Mouse (Mus musculus): ENCODE results near the gene Pxmp2. TPM values are rescaled to one million over a fixed set of nuclear protein-coding genes. Genes with fewer than 3 reads are reported as not detected.

Gene Pxmp2
- polyA plus RNA-seq, 1 experiment: 3.9 TPM

DNA sequence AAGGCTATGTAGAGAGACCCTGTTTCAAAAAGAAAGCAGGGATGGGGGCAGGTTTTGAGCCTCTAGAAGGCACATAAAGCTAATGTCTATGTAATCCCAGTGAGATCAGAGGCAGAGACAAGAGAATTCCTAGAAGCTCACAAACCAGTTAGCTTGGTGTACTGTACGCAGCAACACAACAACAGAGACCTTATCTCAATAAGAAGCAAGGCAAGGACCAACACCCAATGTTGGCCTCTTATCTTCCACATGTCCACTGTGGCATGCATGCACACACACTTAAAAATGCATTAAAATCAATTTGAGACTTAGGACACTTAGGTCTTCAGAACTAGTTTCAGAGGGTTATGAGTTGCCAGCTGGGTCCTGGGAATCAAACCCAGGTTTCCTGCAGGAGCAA lies 5.7 kb upstream of the Pxmp2 start:
- peaks cover 59% of the 10 kb centered on the region for H3K36me3 ChIP-seq (ENCODE audit: control insufficient read depth, insufficient read depth)
- H3ac ChIP-seq (ENCODE audit: control insufficient read depth, insufficient read length, low read depth): no peak overlapping the region
- no peaks in the 10 kb centered on the region for H3K27me3 ChIP-seq (ENCODE audit: control insufficient read depth, insufficient read depth, insufficient read length)
- peaks cover 21% of the 10 kb centered on the region for H3K79me2 ChIP-seq (ENCODE audit: control insufficient read depth, insufficient read depth)
- peaks cover 10% of the 10 kb centered on the region for H3K79me3 ChIP-seq (ENCODE audit: low read depth)
- H3K4me3 ChIP-seq (ENCODE audit: insufficient read depth, poor library complexity, severe bottlenecking): no peak overlapping the region
- TF ChIP-seq CEBPB (IDR thresholded peaks at IDR 0.05; ENCODE audit: low read depth) (no peak), MYOD1 (IDR thresholded peaks at IDR 0.05; ENCODE audit: control insufficient read depth, insufficient read length, low read depth) (no peak), FOSL1 (IDR thresholded peaks at IDR 0.05; ENCODE audit: insufficient read depth, low read length, poor library complexity, severe bottlenecking) (no peak), USF1 (IDR thresholded peaks at IDR 0.05; ENCODE audit: low read depth) (no peak), MYOG (IDR thresholded peaks at IDR 0.05; ENCODE audit: control insufficient read depth, extremely low read depth, insufficient read length) (no peak), CTCF (IDR thresholded peaks at IDR 0.05; ENCODE audit: control insufficient read depth, insufficient read depth, insufficient read length) (no peak), MAX (IDR thresholded peaks at IDR 0.05) (no peak)

DNA sequence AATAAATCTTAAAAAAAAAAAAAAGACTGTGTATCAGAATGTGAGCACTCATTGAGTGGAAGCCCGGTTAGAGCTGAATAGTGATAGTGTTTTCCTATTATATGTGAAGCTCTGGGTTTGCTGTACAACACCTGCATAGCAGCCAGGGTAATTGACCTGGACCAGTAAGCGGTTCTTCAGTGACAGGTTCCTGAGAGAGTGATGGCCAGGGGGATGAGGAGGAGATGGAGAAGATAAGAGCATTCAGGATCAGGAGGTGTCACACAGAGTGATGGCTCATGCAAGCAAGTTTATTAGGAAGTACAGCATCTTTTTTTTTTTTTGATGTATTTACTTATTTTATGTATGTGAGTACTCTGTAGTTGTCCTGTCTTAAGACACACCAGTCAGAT lies 1.1 kb upstream of the Pxmp2 start:
- Histone ChIP-seq H3K27me3 (ENCODE audit: control insufficient read depth, insufficient read depth, insufficient read length) (no peaks in the 10 kb centered on the region), H3ac (ENCODE audit: control insufficient read depth, insufficient read length, low read depth) (no peak overlapping the region), H3K36me3 (ENCODE audit: control insufficient read depth, insufficient read depth) (peaks cover 29% of the 10 kb centered on the region), H3K4me3 (ENCODE audit: insufficient read depth, poor library complexity, severe bottlenecking) (no peak overlapping the region), H3K79me3 (ENCODE audit: low read depth) (peaks cover 11% of the 10 kb centered on the region), H3K79me2 (ENCODE audit: control insufficient read depth, insufficient read depth) (peaks cover 24% of the 10 kb centered on the region)
- no peak for TF ChIP-seq FOSL1 (IDR thresholded peaks at IDR 0.05; ENCODE audit: insufficient read depth, low read length, poor library complexity, severe bottlenecking)
- TF ChIP-seq MAX (IDR thresholded peaks at IDR 0.05): no peak
- no peak for TF ChIP-seq MYOG (IDR thresholded peaks at IDR 0.05; ENCODE audit: control insufficient read depth, extremely low read depth, insufficient read length)
- TF ChIP-seq MYOD1 (IDR thresholded peaks at IDR 0.05; ENCODE audit: control insufficient read depth, insufficient read length, low read depth): no peak
- no peak for TF ChIP-seq USF1 (IDR thresholded peaks at IDR 0.05; ENCODE audit: low read depth)
- no peak for TF ChIP-seq CTCF (IDR thresholded peaks at IDR 0.05; ENCODE audit: control insufficient read depth, insufficient read depth, insufficient read length)
- TF ChIP-seq CEBPB (IDR thresholded peaks at IDR 0.05; ENCODE audit: low read depth): no peak

DNA sequence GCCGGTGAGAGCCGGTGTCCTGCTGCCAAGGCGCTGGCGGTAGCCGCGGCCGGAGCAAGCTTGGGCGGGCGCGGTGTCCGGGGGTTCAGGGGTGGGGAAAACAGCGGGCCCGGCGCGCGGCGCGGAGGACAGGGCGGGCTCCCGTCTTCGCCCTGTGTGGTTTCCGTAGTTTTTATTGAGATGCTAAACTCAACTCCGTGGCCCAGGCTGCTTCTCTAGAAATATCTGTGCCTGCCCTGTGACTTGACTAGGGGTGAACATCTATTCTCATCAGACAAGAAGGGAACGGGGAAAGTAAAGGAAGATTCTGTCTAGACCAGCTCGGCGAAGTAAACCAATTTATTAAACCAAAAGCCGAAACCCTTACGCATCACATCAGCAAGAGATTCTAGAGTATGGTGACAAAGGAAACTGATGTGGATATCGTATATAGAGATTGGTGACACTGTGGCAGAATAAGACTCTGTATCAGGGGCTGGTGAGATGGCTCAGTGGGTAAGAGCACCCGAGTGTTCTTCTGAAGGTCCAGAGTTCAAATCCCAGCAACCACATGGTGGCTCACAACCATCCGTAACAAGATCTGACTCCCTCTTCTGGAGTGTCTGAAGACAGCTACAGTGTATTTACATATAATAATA lies 579 bp upstream of the Pxmp2 start:
- Histone ChIP-seq H3ac (ENCODE audit: control insufficient read depth, insufficient read length, low read depth) (peak overlapping the region; percentile 95), H3K79me2 (ENCODE audit: control insufficient read depth, insufficient read depth) (peaks cover 24% of the 10 kb centered on the region), H3K36me3 (ENCODE audit: control insufficient read depth, insufficient read depth) (peaks cover 26% of the 10 kb centered on the region), H3K4me3 (ENCODE audit: insufficient read depth, poor library complexity, severe bottlenecking) (peak overlapping the region; percentile 50), H3K27me3 (ENCODE audit: control insufficient read depth, insufficient read depth, insufficient read length) (no peaks in the 10 kb centered on the region), H3K79me3 (ENCODE audit: low read depth) (peaks cover 11% of the 10 kb centered on the region)
- TF ChIP-seq CEBPB (IDR thresholded peaks at IDR 0.05; ENCODE audit: low read depth) (no peak), USF1 (IDR thresholded peaks at IDR 0.05; ENCODE audit: low read depth) (no peak), MYOD1 (IDR thresholded peaks at IDR 0.05; ENCODE audit: control insufficient read depth, insufficient read length, low read depth) (no peak), MAX (IDR thresholded peaks at IDR 0.05) (no peak), MYOG (IDR thresholded peaks at IDR 0.05; ENCODE audit: control insufficient read depth, extremely low read depth, insufficient read length) (no peak), FOSL1 (IDR thresholded peaks at IDR 0.05; ENCODE audit: insufficient read depth, low read length, poor library complexity, severe bottlenecking) (no peak), CTCF (IDR thresholded peaks at IDR 0.05; ENCODE audit: control insufficient read depth, insufficient read depth, insufficient read length) (no peak)

DNA sequence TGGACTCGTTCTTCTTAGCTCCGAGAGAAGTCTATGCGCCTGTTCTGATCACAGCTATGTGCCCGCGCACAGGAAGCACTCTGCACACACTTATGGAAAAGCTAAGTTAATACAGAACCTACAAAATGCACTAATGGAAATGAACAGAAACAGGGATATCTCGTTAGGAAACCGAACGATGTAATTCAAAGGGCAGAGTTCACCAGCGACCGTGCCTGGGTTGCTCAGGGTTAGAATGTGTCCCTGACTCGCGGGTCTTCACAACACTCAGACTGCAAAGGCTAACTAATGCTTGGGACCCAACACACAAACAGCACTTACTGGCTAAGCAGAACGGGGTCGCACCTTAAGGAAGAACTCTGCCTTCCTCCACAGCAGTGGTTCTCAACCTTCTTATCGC lies 830 bp downstream of the Pxmp2 start:
- Histone ChIP-seq H3K79me2 (ENCODE audit: control insufficient read depth, insufficient read depth) (peaks cover 24% of the 10 kb centered on the region), H3K36me3 (ENCODE audit: control insufficient read depth, insufficient read depth) (peaks cover 12% of the 10 kb centered on the region), H3K27me3 (ENCODE audit: control insufficient read depth, insufficient read depth, insufficient read length) (no peaks in the 10 kb centered on the region), H3K79me3 (ENCODE audit: low read depth) (peaks cover 11% of the 10 kb centered on the region), H3ac (ENCODE audit: control insufficient read depth, insufficient read length, low read depth) (peak overlapping the region; percentile 61), H3K4me3 (ENCODE audit: insufficient read depth, poor library complexity, severe bottlenecking) (peak overlapping the region; percentile 50)
- TF ChIP-seq CTCF (IDR thresholded peaks at IDR 0.05; ENCODE audit: control insufficient read depth, insufficient read depth, insufficient read length): no peak
- TF ChIP-seq MYOD1 (IDR thresholded peaks at IDR 0.05; ENCODE audit: control insufficient read depth, insufficient read length, low read depth): no peak
- no peak for TF ChIP-seq MAX (IDR thresholded peaks at IDR 0.05)
- TF ChIP-seq CEBPB (IDR thresholded peaks at IDR 0.05; ENCODE audit: low read depth): no peak
- no peak for TF ChIP-seq USF1 (IDR thresholded peaks at IDR 0.05; ENCODE audit: low read depth)

DNA sequence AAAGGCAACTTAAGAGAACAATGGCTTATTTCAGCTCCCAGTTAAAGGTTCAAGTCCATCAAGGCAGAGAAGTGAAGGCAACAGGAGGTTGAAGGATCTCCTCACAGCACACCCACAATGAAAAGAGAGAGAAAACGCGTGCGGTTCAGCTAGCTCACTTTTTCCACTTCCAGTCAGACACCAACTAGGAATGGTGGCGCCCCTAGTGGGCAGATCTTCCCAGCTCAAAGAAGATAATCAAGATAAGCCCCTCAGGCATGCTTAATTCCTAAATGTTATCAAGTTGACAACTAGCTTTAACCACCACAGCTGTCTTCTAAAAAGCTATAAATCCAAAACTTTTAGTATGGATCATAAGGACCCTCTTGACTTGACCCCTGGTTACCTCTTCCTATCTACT lies 1.4 kb downstream of the Pxmp2 start:
- no peak for TF ChIP-seq CEBPB (IDR thresholded peaks at IDR 0.05; ENCODE audit: low read depth)
- TF ChIP-seq CTCF (IDR thresholded peaks at IDR 0.05; ENCODE audit: control insufficient read depth, insufficient read depth, insufficient read length): peak; percentile 27
- no peaks in the 10 kb centered on the region for H3K27me3 ChIP-seq (ENCODE audit: control insufficient read depth, insufficient read depth, insufficient read length)
- peaks cover 24% of the 10 kb centered on the region for H3K79me2 ChIP-seq (ENCODE audit: control insufficient read depth, insufficient read depth)
- H3K36me3 ChIP-seq (ENCODE audit: control insufficient read depth, insufficient read depth): peaks cover 6% of the 10 kb centered on the region
- no peak overlapping the region for H3ac ChIP-seq (ENCODE audit: control insufficient read depth, insufficient read length, low read depth)
- H3K79me3 ChIP-seq (ENCODE audit: low read depth): peaks cover 11% of the 10 kb centered on the region
- H3K4me3 ChIP-seq (ENCODE audit: insufficient read depth, poor library complexity, severe bottlenecking): no peak overlapping the region

DNA sequence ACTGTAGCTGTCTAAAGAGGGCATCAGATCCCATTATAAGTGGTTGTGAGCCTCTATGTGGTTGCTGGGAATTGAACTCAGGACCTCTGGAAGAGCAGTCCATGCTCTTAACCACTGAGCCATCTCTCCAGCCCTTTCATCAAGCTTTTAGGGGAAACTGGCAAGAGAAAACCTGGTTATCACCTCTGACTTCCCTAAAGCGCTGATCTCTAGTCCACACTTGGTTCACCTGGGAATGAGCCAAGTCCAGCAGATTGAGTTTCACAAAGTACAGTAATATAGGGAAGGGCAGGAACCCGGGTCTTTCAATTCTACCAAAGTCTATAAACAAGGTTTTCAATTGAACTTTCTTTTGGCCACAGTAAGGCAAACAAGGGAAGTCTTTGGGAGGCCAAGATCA lies 4.0 kb downstream of the Pxmp2 start:
- Histone ChIP-seq H3K79me3 (ENCODE audit: low read depth) (peaks cover 2% of the 10 kb centered on the region), H3K27me3 (ENCODE audit: control insufficient read depth, insufficient read depth, insufficient read length) (no peaks in the 10 kb centered on the region), H3K79me2 (ENCODE audit: control insufficient read depth, insufficient read depth) (peaks cover 6% of the 10 kb centered on the region), H3K36me3 (ENCODE audit: control insufficient read depth, insufficient read depth) (no peaks in the 10 kb centered on the region), H3ac (ENCODE audit: control insufficient read depth, insufficient read length, low read depth) (no peak overlapping the region), H3K4me3 (ENCODE audit: insufficient read depth, poor library complexity, severe bottlenecking) (no peak overlapping the region)
- TF ChIP-seq MAX (IDR thresholded peaks at IDR 0.05): no peak
- TF ChIP-seq CEBPB (IDR thresholded peaks at IDR 0.05; ENCODE audit: low read depth): no peak
- TF ChIP-seq CTCF (IDR thresholded peaks at IDR 0.05; ENCODE audit: control insufficient read depth, insufficient read depth, insufficient read length): no peak
